Mouse (Mus musculus): ENCODE measurements at regions not wholly inside any gene's neighbourhood (a gene's known extent, or its start where the extent isn't known, plus 50 kb on each side); places are given as distances from the start of the nearest gene placed in this dataset.

- no peak for DNase-seq (ENCODE audit: low read depth, low spot score)
- no peaks in the 10 kb centered on the region for H3K4me1 ChIP-seq (ENCODE audit: control insufficient read depth in 1 of 2, insufficient read depth in 2 of 2, low read length in 2 of 2)
- TF ChIP-seq USF2 (IDR thresholded peaks at IDR 0.05; ENCODE audit: borderline replicate concordance in 1 of 2, insufficient read depth in 1 of 2, low read depth in 1 of 2, low read length in 2 of 2) (no peak), NRF1 (IDR thresholded peaks at IDR 0.05; ENCODE audit: insufficient read depth, low read depth, low read length, poor library complexity, severe bottlenecking) (no peak), CTCF (IDR thresholded peaks at IDR 0.05 in 2 of 3, conservative IDR thresholded peaks at IDR 0.05 in 1 of 3; ENCODE audit: control insufficient read depth in 1 of 3, insufficient read depth in 1 of 3, low read depth in 2 of 3, low read length in 3 of 3, poor library complexity in 1 of 3, severe bottlenecking in 1 of 3) (no peak), EP300 (IDR thresholded peaks at IDR 0.05; ENCODE audit: low read depth in 1 of 2, low read length in 2 of 2) (no peak), POLR2AphosphoS5 (IDR thresholded peaks at IDR 0.05; ENCODE audit: borderline replicate concordance, low read depth, low read length) (no peak), BHLHE40 (IDR thresholded peaks at IDR 0.05; ENCODE audit: borderline replicate concordance, low read depth, low read length) (no peak), ELF1 (IDR thresholded peaks at IDR 0.05; ENCODE audit: low read depth, low read length) (no peak), MYB (IDR thresholded peaks at IDR 0.05; ENCODE audit: low read depth, low read length) (no peak), ZNF384 (IDR thresholded peaks at IDR 0.05; ENCODE audit: low read depth, low read length) (no peak), TCF12 (IDR thresholded peaks at IDR 0.05; ENCODE audit: low read depth, low read length) (no peak), ETS1 (IDR thresholded peaks at IDR 0.05; ENCODE audit: low read depth, low read length) (no peak), CHD1 (IDR thresholded peaks at IDR 0.05; ENCODE audit: low read depth, low read length) (no peak), MAFK (IDR thresholded peaks at IDR 0.05; ENCODE audit: borderline replicate concordance, low read depth, low read length) (no peak)
- H3K79me2 ChIP-seq (ENCODE audit: control insufficient read depth, insufficient read depth, low read length, poor library complexity), result no peaks in the 10 kb centered on the region
- H3K4me3 ChIP-seq (ENCODE audit: control insufficient read depth in 1 of 2, insufficient read depth in 1 of 2, low read depth in 2 of 2, low read length in 2 of 2), result no peak overlapping the region
- no peaks in the 10 kb centered on the region for H3K9me3 ChIP-seq (replicated peaks; ENCODE audit: insufficient read depth, low read length)
- H3K27ac ChIP-seq (ENCODE audit: control insufficient read depth, low read depth, low read length), result no peak overlapping the region
- no peak overlapping the region for H3K9ac ChIP-seq (ENCODE audit: control insufficient read depth, low read depth, low read length, poor library complexity, severe bottlenecking)
- no peaks in the 10 kb centered on the region for H3K27me3 ChIP-seq (ENCODE audit: control insufficient read depth in 1 of 2, insufficient read depth in 2 of 2, low read length in 2 of 2)
- no peaks in the 10 kb centered on the region for H3K36me3 ChIP-seq (ENCODE audit: control insufficient read depth in 1 of 2, insufficient read depth in 2 of 2, low read length in 2 of 2)
Measured at GRCm38 (mm10) chr13:5367058-5367797, 494.1 kb upstream of the Klf6 start.

GRCm38 (mm10) chr13:5370007-5370406, 491.3 kb upstream of the Klf6 start:
- no peaks in the 10 kb centered on the region for H3K4me1 ChIP-seq (ENCODE audit: control insufficient read depth in 1 of 2, insufficient read depth in 2 of 2, low read length in 2 of 2)
- H3K9me3 ChIP-seq (replicated peaks; ENCODE audit: insufficient read depth, low read length), result no peaks in the 10 kb centered on the region
- no peak for DNase-seq (ENCODE audit: low read depth, low spot score)
- H3K27ac ChIP-seq (ENCODE audit: control insufficient read depth, low read depth, low read length), result no peak overlapping the region
- no peaks in the 10 kb centered on the region for H3K36me3 ChIP-seq (ENCODE audit: control insufficient read depth in 1 of 2, insufficient read depth in 2 of 2, low read length in 2 of 2)
- no peak overlapping the region for H3K9ac ChIP-seq (ENCODE audit: control insufficient read depth, low read depth, low read length, poor library complexity, severe bottlenecking)
- H3K27me3 ChIP-seq (ENCODE audit: control insufficient read depth in 1 of 2, insufficient read depth in 2 of 2, low read length in 2 of 2), result no peaks in the 10 kb centered on the region
- no peaks in the 10 kb centered on the region for H3K79me2 ChIP-seq (ENCODE audit: control insufficient read depth, insufficient read depth, low read length, poor library complexity)
- no peak overlapping the region for H3K4me3 ChIP-seq (ENCODE audit: control insufficient read depth in 1 of 2, insufficient read depth in 1 of 2, low read depth in 2 of 2, low read length in 2 of 2)
- TF ChIP-seq MEF2A (IDR thresholded peaks at IDR 0.05; ENCODE audit: extremely low read depth, insufficient replicate concordance, low read depth, low read length, poor library complexity, severe bottlenecking), result no peak
- no peak for TF ChIP-seq ZC3H11A (IDR thresholded peaks at IDR 0.05; ENCODE audit: low read depth, low read length)
- TF ChIP-seq TCF12 (IDR thresholded peaks at IDR 0.05; ENCODE audit: low read depth, low read length), result no peak
- no peak for TF ChIP-seq ZKSCAN1 (IDR thresholded peaks at IDR 0.05; ENCODE audit: low read depth, low read length)
- TF ChIP-seq RCOR1 (IDR thresholded peaks at IDR 0.05; ENCODE audit: low read depth, low read length), result no peak
- no peak for TF ChIP-seq HCFC1 (IDR thresholded peaks at IDR 0.05; ENCODE audit: low read depth, low read length)
- no peak for TF ChIP-seq ETS1 (IDR thresholded peaks at IDR 0.05; ENCODE audit: low read depth, low read length)
- no peak for TF ChIP-seq CHD2 (IDR thresholded peaks at IDR 0.05; ENCODE audit: low read length)

All from MEL (cell line).